Mouse (Mus musculus) hindbrain, embryonic 12.5 days (tissue): ENCODE measurements around the gene Inka1. TPM values are rescaled to one million over a fixed set of nuclear protein-coding genes. Genes with fewer than 3 reads are reported as not detected.
A peak's percentile ranks its signal among the peaks of the same experiment; 100 is the strongest.

ENCODE experiments used
- ATAC-seq: fragments of 200-750 bp; cut with Nextera tagmentation; 2 replicates; pipeline ENCODE4 v1.8.0; 2017; ENCODE audit warnings: moderate TSS enrichment; ENCODE audit not compliant: low FRiP score
- H3K27ac ChIP-seq: fragments of 300-500 bp; sonication (generic); 2 replicates; pipeline ENCODE4 v1.5.1; 2016; ENCODE audit warnings: mild to moderate bottlenecking
- H3K27me3 ChIP-seq: fragments of 300-500 bp; sonication (generic); 2 replicates; pipeline ENCODE4 v1.6.1; 2016; ENCODE audit warnings: mild to moderate bottlenecking
- H3K36me3 ChIP-seq: fragments of 300-500 bp; sonication (generic); 2 replicates; pipeline ENCODE4 v1.6.1; 2016; ENCODE audit warnings: mild to moderate bottlenecking
- H3K4me1 ChIP-seq: fragments of 300-500 bp; sonication (generic); 2 replicates; pipeline ENCODE4 v1.6.1; 2016
- H3K4me2 ChIP-seq: fragments of 300-500 bp; sonication (generic); replicated peaks from 2 replicates; pipeline ENCODE4 v1.6.1; 2016; ENCODE audit warnings: mild to moderate bottlenecking
- H3K4me3 ChIP-seq: fragments of 300-500 bp; sonication (generic); 2 replicates; pipeline ENCODE4 v1.5.1; 2016; ENCODE audit warnings: mild to moderate bottlenecking
- H3K9ac ChIP-seq: fragments of 300-500 bp; sonication (generic); 2 replicates; pipeline ENCODE4 v1.6.1; 2016; ENCODE audit warnings: mild to moderate bottlenecking, moderate library complexity
- H3K9me3 ChIP-seq: fragments of 300-500 bp; sonication (generic); replicated peaks from 2 replicates; pipeline ENCODE4 v1.6.1; 2016; ENCODE audit warnings: mild to moderate bottlenecking
- WGBS: fragments of 180-500 bp; shearing (Covaris S2); methylation state at CpG from one replicate; pipeline ENCODE4 v1.1.7; 2016; 5-methylcytosine and 5-hydroxymethylcytosine counted together
- polyA plus RNA-seq: library from polyadenylated mRNA; unstranded; fragments of >200 nt; fragmentation: Nextera tagmentation; extraction: Ambion mirVana; gene quantifications from 2 replicates; pipeline ENCODE4 v1.2.1, GENCODE M21; 2016

Inka1 gene
- polyA plus RNA-seq, 1 experiment from 2014 or later: 52.6 TPM

GRCm38 (mm10) chr9:107964681-107965080 lies 21.0 kb downstream of the Inka1 start:
- no peak for ATAC-seq
- Histone ChIP-seq H3K9me3 (no peaks in the 10 kb centered on the region), H3K9ac (no peak overlapping the region), H3K4me2 (no peak overlapping the region), H3K4me3 (no peak overlapping the region), H3K36me3 (peaks cover 33% of the 10 kb centered on the region), H3K27ac (no peak overlapping the region), H3K27me3 (no peaks in the 10 kb centered on the region), H3K4me1 (peaks cover 12% of the 10 kb centered on the region)
- WGBS: 91% methylated on average over 9 of the region's 9 CpGs

- H3K27ac ChIP-seq: no peak overlapping the region
- peaks cover 12% of the 10 kb centered on the region for H3K4me1 ChIP-seq
- H3K4me3 ChIP-seq: no peak overlapping the region
- WGBS: 28% methylated on average over 5 of the region's 5 CpGs
- no peaks in the 10 kb centered on the region for H3K9me3 ChIP-seq
- H3K27me3 ChIP-seq: no peaks in the 10 kb centered on the region
- H3K36me3 ChIP-seq: peaks cover 28% of the 10 kb centered on the region; the same call in 1 of the 2 replicates
- ATAC-seq: no peak
- no peak overlapping the region for H3K4me2 ChIP-seq
- H3K9ac ChIP-seq: no peak overlapping the region
These were observed 22.0 kb downstream of the Inka1 start for GRCm38 (mm10) chr9:107963700-107964099.

- no peak overlapping the region for H3K4me3 ChIP-seq
- H3K4me2 ChIP-seq: no peak overlapping the region
- peaks cover 27% of the 10 kb centered on the region; the same call in 1 of the 2 replicates for H3K36me3 ChIP-seq
- 91% methylated on average over 9 of the region's 9 CpGs for WGBS
- no peak overlapping the region for H3K27ac ChIP-seq
- H3K9ac ChIP-seq: no peak overlapping the region
- no peak for ATAC-seq
- H3K9me3 ChIP-seq: no peaks in the 10 kb centered on the region
- peaks cover 12% of the 10 kb centered on the region for H3K4me1 ChIP-seq
- no peaks in the 10 kb centered on the region for H3K27me3 ChIP-seq
These were observed 22.8 kb downstream of the Inka1 start for GRCm38 (mm10) chr9:107962916-107963315.

- no peak for ATAC-seq
- WGBS: 54% methylated on average over 5 of the region's 5 CpGs
- H3K4me2 ChIP-seq: no peak overlapping the region
- no peak overlapping the region for H3K4me3 ChIP-seq
- peaks cover 12% of the 10 kb centered on the region for H3K4me1 ChIP-seq
- no peak overlapping the region for H3K9ac ChIP-seq
- no peaks in the 10 kb centered on the region for H3K27me3 ChIP-seq
- H3K27ac ChIP-seq: peak overlapping the region; percentile 8; the same call in 1 of the 2 replicates
- H3K9me3 ChIP-seq: no peaks in the 10 kb centered on the region
- H3K36me3 ChIP-seq: peaks cover 34% of the 10 kb centered on the region; the same call in 1 of the 2 replicates
These were observed 23.8 kb downstream of the Inka1 start for GRCm38 (mm10) chr9:107961881-107962280.

- H3K27ac ChIP-seq: peak overlapping the region; percentile 8; the same call in 1 of the 2 replicates
- H3K4me1 ChIP-seq: peaks cover 12% of the 10 kb centered on the region
- no peak; the same call in 1 of the 2 replicates for ATAC-seq
- H3K27me3 ChIP-seq: no peaks in the 10 kb centered on the region
- H3K4me2 ChIP-seq: no peak overlapping the region
- 78% methylated on average over 10 of the region's 10 CpGs for WGBS
- H3K9me3 ChIP-seq: no peaks in the 10 kb centered on the region
- H3K4me3 ChIP-seq: no peak overlapping the region
- H3K9ac ChIP-seq: 0 out of 2 replicates have a peak overlapping the region, but pooled peaks have one; percentile 25
- peaks cover 34% of the 10 kb centered on the region; the same call in 1 of the 2 replicates for H3K36me3 ChIP-seq
These were observed 24.3 kb downstream of the Inka1 start for GRCm38 (mm10) chr9:107961351-107961762.

- ATAC-seq: no peak
- Histone ChIP-seq H3K4me1 (peaks cover 12% of the 10 kb centered on the region), H3K27me3 (no peaks in the 10 kb centered on the region), H3K36me3 (peaks cover 34% of the 10 kb centered on the region; the same call in 1 of the 2 replicates), H3K9ac (0 out of 2 replicates have a peak overlapping the region, but pooled peaks have one; percentile 25), H3K9me3 (no peaks in the 10 kb centered on the region), H3K4me2 (no peak overlapping the region), H3K27ac (no peak overlapping the region), H3K4me3 (no peak overlapping the region)
- WGBS: 74% methylated on average over 4 of the region's 4 CpGs
These were observed 24.8 kb downstream of the Inka1 start for GRCm38 (mm10) chr9:107960928-107961327.

- Histone ChIP-seq H3K36me3 (peaks cover 34% of the 10 kb centered on the region; the same call in 1 of the 2 replicates), H3K27me3 (no peaks in the 10 kb centered on the region), H3K9ac (no peak overlapping the region), H3K27ac (no peak overlapping the region), H3K4me3 (no peak overlapping the region), H3K4me2 (no peak overlapping the region), H3K9me3 (no peaks in the 10 kb centered on the region), H3K4me1 (peaks cover 12% of the 10 kb centered on the region)
- 68% methylated on average over 6 of the region's 6 CpGs for WGBS
- no peak for ATAC-seq
These were observed 25.8 kb downstream of the Inka1 start for GRCm38 (mm10) chr9:107959896-107960295.

- no peak overlapping the region for H3K27ac ChIP-seq
- no peak for ATAC-seq
- H3K4me2 ChIP-seq: no peak overlapping the region
- no peak overlapping the region for H3K4me3 ChIP-seq
- H3K36me3 ChIP-seq: peaks cover 18% of the 10 kb centered on the region; the same call in 1 of the 2 replicates
- whole genome bisulfite sequencing: 37% methylated on average over 6 of the region's 6 CpGs
- no peaks in the 10 kb centered on the region for H3K9me3 ChIP-seq
- H3K9ac ChIP-seq: 0 out of 2 replicates have a peak overlapping the region, but pooled peaks have one; percentile 15
- no peaks in the 10 kb centered on the region for H3K27me3 ChIP-seq
- H3K4me1 ChIP-seq: peaks cover 12% of the 10 kb centered on the region
These were observed 28.5 kb downstream of the Inka1 start for GRCm38 (mm10) chr9:107957141-107957540.

GRCm38 (mm10) chr9:107955613-107956289 lies 29.9 kb downstream of the Inka1 start:
- Histone ChIP-seq H3K4me1 (peaks cover 11% of the 10 kb centered on the region), H3K4me3 (no peak overlapping the region), H3K9me3 (no peaks in the 10 kb centered on the region), H3K4me2 (no peak overlapping the region), H3K9ac (no peak overlapping the region), H3K27ac (no peak overlapping the region), H3K36me3 (peaks cover 14% of the 10 kb centered on the region; the same call in 1 of the 2 replicates), H3K27me3 (no peaks in the 10 kb centered on the region)
- ATAC-seq: no peak
- WGBS: 88% methylated on average over 6 of the region's 6 CpGs

GRCm38 (mm10) chr9:107950460-107951355 lies 35.0 kb downstream of the Inka1 start:
- WGBS: 9% methylated on average over 45 of the region's 45 CpGs
- H3K4me1 ChIP-seq: peaks cover 15% of the 10 kb centered on the region
- no peaks in the 10 kb centered on the region for H3K36me3 ChIP-seq
- H3K9ac ChIP-seq: peak overlapping the region; percentile 72
- H3K9me3 ChIP-seq: no peaks in the 10 kb centered on the region
- peak overlapping the region; percentile 67 for H3K4me3 ChIP-seq
- peak overlapping the region; percentile 82 for H3K4me2 ChIP-seq
- ATAC-seq: peak; percentile 92
- H3K27ac ChIP-seq: peak overlapping the region; percentile 85; the same call in 1 of the 2 replicates
- no peaks in the 10 kb centered on the region for H3K27me3 ChIP-seq

GRCm38 (mm10) chr9:107949922-107950235 lies 35.8 kb downstream of the Inka1 start, which contains the start of gene Traip:
Traip (plus strand) TSS chr9:107950136.
- H3K4me2 ChIP-seq: peak within 1 kb of the TSS; percentile 82
- no peaks in the 10 kb centered on the region for H3K9me3 ChIP-seq
- H3K9ac ChIP-seq: peak within 1 kb of the TSS; percentile 72
- H3K4me1 ChIP-seq: peaks cover 15% of the 10 kb centered on the region
- WGBS: 90% methylated on average over 10 of the region's 10 CpGs
- no peak for ATAC-seq
- H3K27me3 ChIP-seq: no peaks in the 10 kb centered on the region
- peak within 1 kb of the TSS; percentile 67 for H3K4me3 ChIP-seq
- H3K27ac ChIP-seq: peak within 1 kb of the TSS; percentile 85; the same call in 1 of the 2 replicates
- no peaks in the 10 kb centered on the region for H3K36me3 ChIP-seq
